Mouse (Mus musculus) erythroblast, embryonic 14.5 days (primary cell): Measurements from ENCODE around the gene Cyb561d1.

Experiments
- GATA1 ChIP-seq: IDR thresholded peaks from 2 replicates; pipeline ENCODE4 v1.6.1; 2012; ENCODE audit warnings: low read length, inconsistent platforms, mixed read lengths
- TAL1 ChIP-seq: IDR thresholded peaks from 3 replicates; pipeline ENCODE4 v1.6.1; 2012; ENCODE audit warnings: low read length, inconsistent platforms, mixed read lengths

DNA sequence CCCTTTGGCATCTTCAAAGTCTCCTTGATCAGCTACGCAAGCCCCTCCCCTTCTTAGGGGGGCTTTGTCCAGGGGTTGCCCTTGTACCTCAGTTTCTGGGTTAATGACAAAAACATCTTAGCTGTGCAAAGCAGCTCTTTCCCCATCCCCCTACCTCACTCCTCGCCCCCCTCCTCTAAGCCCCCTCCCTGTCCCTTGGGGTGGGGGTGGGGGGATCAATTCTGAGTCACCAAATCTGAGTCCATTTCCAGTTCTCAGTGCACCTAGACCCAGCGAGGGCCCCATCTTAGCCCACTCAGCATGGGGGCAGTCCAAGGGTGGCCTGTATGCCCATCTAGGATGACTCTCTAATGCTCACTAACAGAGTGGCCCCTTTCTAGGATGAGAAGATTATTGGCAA, 8.0 kb upstream of the Cyb561d1 start:
- no peak for TF ChIP-seq GATA1
- TF ChIP-seq TAL1, result no peak
